Mouse (Mus musculus) midbrain, embryonic 12.5 days (tissue): ENCODE results near the gene Txndc5. TPM values are rescaled to one million over a fixed set of nuclear protein-coding genes. Genes with fewer than 3 reads are reported as not detected.

Experiments
- ATAC-seq: fragments of 200-750 bp; cut with Nextera tagmentation; 2 replicates; pipeline ENCODE4 v1.8.0; 2017; ENCODE audit warnings: low read depth, moderate TSS enrichment, moderate library complexity; ENCODE audit not compliant: low FRiP score
- H3K27ac ChIP-seq: fragments of 300-500 bp; sonication (generic); replicated peaks from 2 replicates; pipeline ENCODE4 v1.5.1; 2016; ENCODE audit warnings: mild to moderate bottlenecking
- H3K27me3 ChIP-seq: fragments of 300-500 bp; sonication (generic); 2 replicates; pipeline ENCODE4 v1.6.1; 2016; ENCODE audit warnings: mild to moderate bottlenecking
- H3K36me3 ChIP-seq: fragments of 300-500 bp; sonication (generic); 2 replicates; pipeline ENCODE4 v1.6.1; 2016
- H3K4me1 ChIP-seq: fragments of 300-500 bp; sonication (generic); 2 replicates; pipeline ENCODE4 v1.6.1; 2016
- H3K4me2 ChIP-seq: fragments of 300-500 bp; sonication (generic); replicated peaks from 2 replicates; pipeline ENCODE4 v1.6.1; 2016; ENCODE audit warnings: mild to moderate bottlenecking, moderate library complexity
- H3K4me3 ChIP-seq: fragments of 300-500 bp; sonication (generic); 2 replicates; pipeline ENCODE4 v1.5.1; 2016; ENCODE audit warnings: mild to moderate bottlenecking
- H3K9ac ChIP-seq: fragments of 300-500 bp; sonication (generic); replicated peaks from 2 replicates; pipeline ENCODE4 v1.6.1; 2016; ENCODE audit warnings: mild to moderate bottlenecking, moderate library complexity
- H3K9me3 ChIP-seq: fragments of 300-500 bp; sonication (generic); 2 replicates; pipeline ENCODE4 v1.6.1; 2016; ENCODE audit warnings: mild to moderate bottlenecking
- WGBS: fragments of 180-500 bp; shearing (Covaris S2); methylation state at CpG from one replicate; pipeline ENCODE4 v1.1.7; 2016; 5-methylcytosine and 5-hydroxymethylcytosine counted together
- polyA plus RNA-seq: library from polyadenylated mRNA; unstranded; fragments of >200 nt; fragmentation: Nextera tagmentation; extraction: Ambion mirVana; gene quantifications from 2 replicates; pipeline ENCODE4 v1.2.1, GENCODE M21; 2016

The Txndc5 gene
- polyA plus RNA-seq, 1 experiment from 2014 or later: 116 TPM

DNA sequence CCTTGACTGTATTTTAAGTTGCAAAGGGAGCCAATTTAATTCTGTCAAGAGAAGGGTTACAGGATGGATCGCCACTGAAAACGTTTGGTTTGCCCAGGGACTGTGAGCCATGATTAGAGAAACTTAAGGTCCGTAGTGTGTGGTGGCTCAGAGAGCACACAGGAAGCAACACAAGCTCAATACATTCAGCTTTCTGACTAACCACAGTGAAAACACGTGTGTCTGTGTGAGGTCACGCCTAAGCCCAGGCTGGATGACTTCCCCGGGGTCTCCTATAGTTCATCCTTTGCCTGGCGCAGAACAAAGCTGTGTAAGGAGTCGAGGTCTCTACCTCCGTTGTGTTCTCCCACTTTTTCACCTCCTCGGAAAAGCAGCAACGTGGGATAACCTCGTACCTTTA is 27.3 kb downstream of the Txndc5 start:
- Histone ChIP-seq H3K4me1 (no peaks in the 10 kb centered on the region), H3K4me3 (no peak overlapping the region), H3K4me2 (no peak overlapping the region), H3K27ac (no peak overlapping the region), H3K9me3 (no peaks in the 10 kb centered on the region), H3K9ac (no peak overlapping the region), H3K36me3 (peaks cover 57% of the 10 kb centered on the region), H3K27me3 (no peaks in the 10 kb centered on the region)
- 93% methylated on average over 12 of the region's 12 CpGs for WGBS
- no peak for ATAC-seq

- no peak overlapping the region for H3K9ac ChIP-seq
- H3K4me2 ChIP-seq: no peak overlapping the region
- H3K36me3 ChIP-seq: peaks cover 20% of the 10 kb centered on the region
- no peak overlapping the region for H3K4me3 ChIP-seq
- ATAC-seq: no peak
- no peaks in the 10 kb centered on the region for H3K27me3 ChIP-seq
- no peak overlapping the region for H3K27ac ChIP-seq
- H3K4me1 ChIP-seq: no peaks in the 10 kb centered on the region
- no peaks in the 10 kb centered on the region for H3K9me3 ChIP-seq
- WGBS: 62% methylated on average over 3 of the region's 3 CpGs
Observed at GRCm38 (mm10) chr13:38496715-38497114, 31.9 kb downstream of the Txndc5 start.

DNA sequence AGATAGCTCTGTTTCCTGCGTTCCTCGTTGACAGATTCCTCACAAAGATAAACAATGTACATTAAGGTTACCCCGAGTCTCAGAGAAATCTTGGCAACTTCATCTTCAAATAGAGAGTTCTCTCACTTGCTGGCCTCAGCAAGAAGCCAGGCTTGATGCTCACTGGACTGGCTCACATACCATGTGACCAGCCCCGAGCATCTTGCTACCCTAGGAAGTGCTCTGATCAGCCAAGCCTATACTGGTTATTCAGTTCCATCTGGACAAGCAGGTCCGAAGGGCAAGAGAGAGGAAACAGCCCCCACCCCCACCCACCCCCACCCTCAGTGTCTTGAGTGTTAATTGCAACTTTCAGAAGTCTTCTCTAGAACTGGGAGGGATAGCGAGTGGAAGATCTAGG is 41.9 kb downstream of the Txndc5 start:
- Histone ChIP-seq H3K27me3 (peaks cover 3% of the 10 kb centered on the region; the same call in 1 of the 2 replicates), H3K27ac (no peak overlapping the region), H3K4me2 (no peak overlapping the region), H3K9me3 (no peaks in the 10 kb centered on the region), H3K4me3 (no peak overlapping the region), H3K9ac (no peak overlapping the region), H3K36me3 (no peaks in the 10 kb centered on the region), H3K4me1 (peaks cover 4% of the 10 kb centered on the region)
- 94% methylated on average over 6 of the region's 6 CpGs for WGBS
- no peak for ATAC-seq

DNA sequence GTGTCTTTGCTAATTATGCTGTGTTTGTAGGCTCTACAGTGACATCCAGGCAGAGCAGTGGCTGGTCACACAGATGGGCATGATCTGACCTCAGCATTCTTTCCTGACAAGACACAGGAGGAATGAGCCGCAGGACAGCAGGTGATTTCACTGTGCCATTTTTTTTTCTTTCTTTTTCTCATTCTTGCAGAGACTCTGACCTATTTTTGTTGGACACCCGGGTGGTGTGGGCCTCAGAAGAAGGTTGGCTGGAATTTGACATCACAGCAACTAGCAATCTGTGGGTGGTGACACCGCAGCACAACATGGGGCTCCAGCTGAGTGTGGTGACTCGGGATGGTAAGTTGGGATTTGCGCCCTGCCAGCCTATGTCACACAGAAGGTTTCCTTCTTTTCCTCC is 43.9 kb downstream of the Txndc5 start:
- Histone ChIP-seq H3K4me1 (peaks cover 4% of the 10 kb centered on the region), H3K9me3 (no peaks in the 10 kb centered on the region), H3K27me3 (peaks cover 3% of the 10 kb centered on the region; the same call in 1 of the 2 replicates), H3K9ac (no peak overlapping the region), H3K36me3 (no peaks in the 10 kb centered on the region), H3K4me2 (no peak overlapping the region), H3K27ac (no peak overlapping the region), H3K4me3 (no peak overlapping the region)
- no peak for ATAC-seq
- WGBS: 85% methylated on average over 5 of the region's 5 CpGs

- no peaks in the 10 kb centered on the region for H3K36me3 ChIP-seq
- H3K9me3 ChIP-seq: no peaks in the 10 kb centered on the region
- no peaks in the 10 kb centered on the region for H3K27me3 ChIP-seq
- H3K4me3 ChIP-seq: no peak overlapping the region
- 96% methylated on average over 7 of the region's 7 CpGs for WGBS
- H3K4me1 ChIP-seq: peaks cover 3% of the 10 kb centered on the region; the same call in 1 of the 2 replicates
- H3K4me2 ChIP-seq: no peak overlapping the region
- no peak overlapping the region for H3K27ac ChIP-seq
- H3K9ac ChIP-seq: no peak overlapping the region
- ATAC-seq: no peak
Observed at GRCm38 (mm10) chr13:38481021-38481420, 47.6 kb downstream of the Txndc5 start.

DNA sequence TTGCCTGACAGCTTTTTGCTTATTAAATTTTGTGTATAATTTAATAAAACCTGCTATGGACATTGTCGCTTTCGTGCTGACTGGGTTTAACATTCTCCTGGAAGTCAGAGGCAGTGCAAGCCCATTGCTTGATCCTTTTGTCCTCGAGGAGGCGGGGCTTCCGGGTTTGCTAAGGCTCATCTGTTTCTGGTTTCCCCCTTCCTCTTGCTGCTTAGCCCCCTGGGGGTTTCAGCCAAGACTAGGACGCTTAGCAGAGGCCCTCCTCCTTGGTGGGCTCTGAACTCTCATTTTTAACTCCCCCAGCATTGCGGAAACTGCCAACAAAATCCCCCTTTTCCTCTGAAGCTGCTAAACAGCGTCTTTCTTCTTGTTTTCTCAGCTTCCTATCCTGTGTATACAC is 51.7 kb downstream of the Txndc5 start:
- Histone ChIP-seq H3K4me1 (peaks cover 3% of the 10 kb centered on the region; the same call in 1 of the 2 replicates), H3K36me3 (no peaks in the 10 kb centered on the region), H3K27me3 (no peaks in the 10 kb centered on the region), H3K9me3 (no peaks in the 10 kb centered on the region), H3K27ac (no peak overlapping the region), H3K9ac (no peak overlapping the region), H3K4me2 (no peak overlapping the region), H3K4me3 (no peak overlapping the region)
- WGBS: 27% methylated on average over 8 of the region's 8 CpGs
- no peak for ATAC-seq

DNA sequence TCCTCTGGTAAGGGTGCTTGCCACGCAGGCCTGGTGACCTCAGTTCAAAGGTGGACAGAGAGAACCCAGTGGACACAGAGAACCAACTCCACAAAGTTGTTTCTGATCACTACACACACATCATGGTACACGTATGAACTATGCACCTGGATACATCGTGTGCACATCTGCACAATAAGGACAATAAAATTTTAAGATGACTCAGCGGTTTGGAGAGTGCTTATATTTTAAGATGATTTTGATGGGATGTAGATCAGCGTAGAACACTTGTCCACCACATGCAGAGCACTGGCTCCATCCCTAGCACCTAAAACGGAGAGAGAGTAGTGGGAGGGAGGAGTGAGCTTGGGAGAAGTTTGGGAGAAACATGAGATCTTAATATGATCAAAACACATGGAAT is 55.1 kb downstream of the Txndc5 start:
- peaks cover 3% of the 10 kb centered on the region; the same call in 1 of the 2 replicates for H3K4me1 ChIP-seq
- no peaks in the 10 kb centered on the region for H3K36me3 ChIP-seq
- no peak overlapping the region for H3K4me2 ChIP-seq
- no peak overlapping the region for H3K9ac ChIP-seq
- H3K4me3 ChIP-seq: no peak overlapping the region
- no peak overlapping the region for H3K27ac ChIP-seq
- no peaks in the 10 kb centered on the region for H3K27me3 ChIP-seq
- 86% methylated on average over 6 of the region's 6 CpGs for WGBS
- no peak for ATAC-seq
- no peaks in the 10 kb centered on the region for H3K9me3 ChIP-seq

- Histone ChIP-seq H3K27me3 (no peaks in the 10 kb centered on the region), H3K9ac (no peak overlapping the region), H3K4me3 (no peak overlapping the region), H3K27ac (no peak overlapping the region), H3K4me2 (no peak overlapping the region), H3K9me3 (no peaks in the 10 kb centered on the region), H3K36me3 (no peaks in the 10 kb centered on the region), H3K4me1 (peaks cover 3% of the 10 kb centered on the region; the same call in 1 of the 2 replicates)
- ATAC-seq: no peak
- WGBS: 95% methylated on average over 4 of the region's 4 CpGs
Observed at GRCm38 (mm10) chr13:38472636-38473035, 56.0 kb downstream of the Txndc5 start.

DNA sequence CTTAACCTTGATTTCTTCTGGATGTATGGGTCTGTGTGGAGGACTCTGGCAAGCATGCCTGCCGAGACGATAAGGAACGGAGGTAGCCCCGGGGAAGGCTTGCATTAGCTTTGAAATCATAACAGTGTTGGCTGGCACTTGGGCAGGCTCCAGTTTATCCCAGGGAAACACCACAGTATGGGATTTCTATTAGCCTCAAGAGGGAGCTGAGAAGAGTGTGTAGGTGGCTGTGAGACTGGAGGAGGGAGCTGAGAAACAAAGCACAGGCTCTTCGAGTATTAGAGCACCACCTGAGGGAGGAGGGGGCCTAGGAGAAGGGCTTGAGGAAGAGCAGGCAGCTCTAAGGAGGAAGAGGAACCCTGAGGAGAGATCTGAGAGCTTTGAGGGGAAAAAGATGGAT is 57.7 kb downstream of the Txndc5 start:
- Histone ChIP-seq H3K9ac (no peak overlapping the region), H3K27me3 (no peaks in the 10 kb centered on the region), H3K36me3 (no peaks in the 10 kb centered on the region), H3K27ac (no peak overlapping the region), H3K4me1 (no peaks in the 10 kb centered on the region), H3K4me3 (no peak overlapping the region), H3K4me2 (no peak overlapping the region), H3K9me3 (no peaks in the 10 kb centered on the region)
- WGBS: 90% methylated on average over 5 of the region's 5 CpGs
- no peak for ATAC-seq

- H3K27ac ChIP-seq: no peak overlapping the region
- no peaks in the 10 kb centered on the region for H3K4me1 ChIP-seq
- no peaks in the 10 kb centered on the region for H3K27me3 ChIP-seq
- no peaks in the 10 kb centered on the region for H3K36me3 ChIP-seq
- 68% methylated on average over 1 of the region's 1 CpGs for whole genome bisulfite sequencing
- no peak overlapping the region for H3K4me2 ChIP-seq
- no peak overlapping the region for H3K9ac ChIP-seq
- no peak for ATAC-seq
- H3K9me3 ChIP-seq: no peaks in the 10 kb centered on the region
- H3K4me3 ChIP-seq: no peak overlapping the region
Observed at GRCm38 (mm10) chr13:38463410-38463809, 65.2 kb downstream of the Txndc5 start.

DNA sequence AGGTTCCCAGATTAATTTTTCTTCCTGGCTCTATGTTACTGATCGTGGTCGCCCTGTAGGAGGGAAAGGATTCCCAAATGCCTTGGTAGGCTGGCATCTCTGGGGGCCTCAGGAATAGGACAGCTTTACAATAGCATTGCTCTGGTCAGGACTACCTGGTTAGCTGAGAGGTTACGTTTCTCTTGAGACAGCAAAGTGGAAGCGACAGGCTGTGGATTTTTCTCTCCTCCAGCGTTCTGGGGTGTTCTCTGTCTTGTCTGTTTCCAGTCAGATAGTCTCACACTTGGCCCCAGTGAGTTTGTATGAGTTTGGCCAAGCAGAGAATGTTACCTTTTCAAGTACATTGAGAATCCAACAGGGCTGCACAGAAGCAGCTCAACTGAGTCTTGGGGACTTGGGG is 77.2 kb downstream of the Txndc5 start:
- no peak overlapping the region for H3K9ac ChIP-seq
- H3K9me3 ChIP-seq: no peaks in the 10 kb centered on the region
- ATAC-seq: no peak
- WGBS: 77% methylated on average over 5 of the region's 5 CpGs
- H3K4me3 ChIP-seq: no peak overlapping the region
- no peaks in the 10 kb centered on the region for H3K36me3 ChIP-seq
- H3K4me1 ChIP-seq: no peaks in the 10 kb centered on the region
- no peak overlapping the region for H3K4me2 ChIP-seq
- H3K27me3 ChIP-seq: no peaks in the 10 kb centered on the region
- no peak overlapping the region for H3K27ac ChIP-seq
